Mouse (Mus musculus): Measurements from ENCODE around the gene Pip5kl1.
A peak's percentile ranks its signal among the peaks of the same experiment; 100 is the strongest.

The Pip5kl1 gene

GRCm38 (mm10) chr2:32620682-32621516 is 46.3 kb downstream of the Pip5kl1 start:
- DNase-seq = no peak

DNA sequence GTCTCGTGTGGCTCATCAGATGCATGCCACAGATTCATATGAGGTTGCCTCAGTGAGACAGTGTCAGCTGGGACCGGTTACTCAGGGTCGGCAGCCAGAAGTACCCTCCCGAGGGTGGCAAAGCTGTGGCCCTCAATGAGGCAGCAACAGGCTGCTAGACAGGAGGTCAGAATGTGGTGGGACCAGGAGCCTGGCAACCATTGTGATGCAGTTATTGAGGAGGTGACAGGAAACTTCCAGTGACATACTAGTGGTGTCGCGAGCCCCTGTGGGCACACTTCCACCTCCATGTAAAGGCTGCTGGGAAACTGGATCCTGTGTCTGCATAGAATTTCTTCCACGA is 46.9 kb downstream of the Pip5kl1 start, which contains the start of gene Ak1:
TSS of gene Ak1 (plus strand) at position 242 of the 343 bp plus-strand sequence.
- DNase-seq = no peak

DNA sequence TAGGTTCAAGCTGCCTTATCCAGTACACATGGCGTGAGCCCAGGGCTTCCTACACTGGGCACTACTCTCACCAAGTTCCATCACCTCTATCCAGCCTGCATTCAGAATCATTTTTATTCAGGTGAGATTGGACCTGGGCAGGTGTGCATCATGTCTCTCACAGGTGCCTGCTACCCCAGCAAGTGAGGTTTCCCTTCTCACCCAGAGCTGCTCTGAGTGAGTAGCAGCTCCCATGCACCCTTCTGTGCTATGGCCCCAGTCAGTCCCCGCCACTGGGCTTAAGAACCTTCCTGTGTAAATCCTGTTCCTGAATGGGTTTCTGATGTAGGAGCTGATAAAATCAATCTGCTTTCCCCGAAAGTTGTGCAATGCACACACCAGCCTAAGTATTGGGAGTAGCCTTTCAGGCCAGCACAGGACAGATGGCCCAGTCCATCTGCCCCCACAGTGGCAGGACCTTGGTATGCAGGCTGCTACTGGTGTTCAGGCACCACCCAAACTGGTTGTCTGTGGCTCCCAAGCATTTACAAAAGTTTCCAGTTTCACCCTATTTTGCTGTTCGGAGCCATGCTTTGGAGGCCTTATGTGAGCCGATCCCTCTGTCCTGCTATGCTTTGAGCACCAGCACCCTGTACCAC is 49.6 kb downstream of the Pip5kl1 start:
- no peak for DNase-seq

GRCm38 (mm10) chr2:32625212-32625872 is 50.7 kb downstream of the Pip5kl1 start:
- DNase-seq = no peak

GRCm38 (mm10) chr2:32625873-32626694 is 51.5 kb downstream of the Pip5kl1 start:
- DNase-seq = no peak

- DNase-seq = no peak
These were observed 52.9 kb downstream of the Pip5kl1 start for GRCm38 (mm10) chr2:32627266-32628043.

- no peak for DNase-seq
These were observed 53.5 kb downstream of the Pip5kl1 start for GRCm38 (mm10) chr2:32628044-32628550.

- no peak for DNase-seq
These were observed 54.1 kb downstream of the Pip5kl1 start for GRCm38 (mm10) chr2:32628729-32629128.

DNA sequence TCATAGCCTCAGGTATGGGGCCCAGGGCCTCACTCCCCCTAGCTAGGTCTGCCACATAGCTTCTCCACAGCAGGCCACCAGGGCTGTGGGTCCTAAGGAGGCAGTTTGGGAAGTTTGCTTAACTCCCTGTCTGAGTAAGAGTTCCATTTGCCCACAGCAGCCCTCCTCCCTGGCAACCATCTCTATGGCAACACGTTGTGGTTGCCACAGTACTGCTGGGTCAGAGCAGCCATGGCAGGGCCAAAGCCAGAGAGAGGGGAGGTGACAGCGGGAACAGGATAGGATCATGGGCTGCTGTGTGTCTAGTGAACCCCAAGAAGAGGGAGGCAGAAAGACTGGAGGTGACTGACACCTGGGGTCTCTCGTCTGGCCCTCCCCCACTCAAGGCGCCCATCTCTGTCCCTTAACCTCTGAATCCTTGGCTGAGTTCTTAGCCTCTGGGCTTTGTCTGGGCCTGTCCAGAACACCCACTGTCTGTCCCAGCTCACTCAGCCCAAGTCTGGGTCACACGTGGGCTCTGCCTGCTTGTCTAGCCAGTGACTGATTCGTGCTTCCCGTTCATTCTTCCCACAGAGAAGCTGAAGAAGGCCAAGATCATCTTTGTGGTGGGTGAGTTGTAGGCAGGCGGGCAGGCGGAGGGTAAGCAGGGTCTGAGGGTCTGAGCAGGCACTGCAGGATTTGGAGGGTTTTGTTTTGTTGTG is 54.8 kb downstream of the Pip5kl1 start:
- DNase-seq = no peak

DNA sequence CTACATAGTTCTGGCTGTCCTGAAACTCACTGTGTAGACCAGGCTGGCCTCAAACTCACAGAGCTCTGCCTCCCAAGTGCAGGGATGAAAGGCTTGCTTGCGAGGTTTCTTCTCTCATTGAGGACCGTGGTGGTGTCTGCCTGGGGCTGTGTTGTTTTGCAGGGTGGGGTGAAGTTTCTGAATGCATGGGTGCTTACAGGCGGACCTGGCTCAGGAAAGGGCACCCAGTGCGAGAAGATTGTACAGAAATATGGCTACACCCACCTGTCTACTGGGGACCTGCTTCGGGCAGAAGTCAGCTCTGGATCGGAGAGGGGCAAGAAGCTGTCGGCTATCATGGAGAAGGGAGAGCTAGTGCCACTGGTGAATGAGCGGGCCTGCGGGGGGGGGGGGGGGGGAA is 55.4 kb downstream of the Pip5kl1 start:
- no peak for DNase-seq

DNA sequence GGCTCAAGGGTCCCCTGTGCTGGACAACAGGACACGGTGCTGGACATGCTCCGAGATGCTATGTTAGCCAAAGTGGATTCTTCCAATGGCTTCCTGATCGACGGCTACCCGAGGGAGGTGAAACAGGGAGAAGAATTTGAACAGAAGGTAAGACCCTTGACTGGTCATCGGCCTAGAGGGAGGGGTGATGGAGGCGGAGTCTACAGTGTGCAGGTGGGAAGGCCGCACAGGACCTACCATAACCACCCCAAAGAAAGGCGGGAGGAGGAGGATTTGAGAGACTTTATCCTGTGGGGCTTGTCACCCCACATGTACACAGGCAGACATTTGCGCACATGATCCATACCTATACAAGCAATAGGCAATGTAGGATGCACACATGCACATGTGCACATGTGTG is 56.4 kb downstream of the Pip5kl1 start:
- no peak for DNase-seq

- DNase-seq = peak; percentile 69 to 73
These were observed 57.3 kb downstream of the Pip5kl1 start for GRCm38 (mm10) chr2:32631737-32632394.

All from thymus, postnatal 36 days (tissue).